Mouse (Mus musculus) adrenal gland, adult 2 months (tissue): ENCODE results near the gene Anks1. TPM values are rescaled to one million over a fixed set of nuclear protein-coding genes. Genes with fewer than 3 reads are reported as not detected.

Experiments
- DNase-seq: peaks from one replicate; pipeline ENCODE4 v3.0.0; 2021
- long read RNA-seq: library from polyadenylated mRNA; stranded (forward); transcript quantifications from one replicate; pipeline ENCODE4 v2.0.0, GENCODE M21; 2021
- polyA plus RNA-seq: library from polyadenylated mRNA; depleted of rRNA; stranded (reverse); fragments of >200 nt; gene quantifications from 2 replicates; pipeline ENCODE4 v1.2.3, GENCODE M21; 2012; rRNA removed
- total RNA-seq, 2 experiments: library from RNA; stranded (reverse); gene quantifications; 2 replicates each; pipeline ENCODE4 v1.2.3; 2021

The Anks1 gene
- total RNA-seq (10 to 100 TPM; 23.5 to 24.9 TPM), polyA plus RNA-seq (41.3 and 44.8 TPM in 2 replicates)
- long read RNA-seq, full-length matches to known transcripts, result 8 of 18 reads
- long read RNA-seq, partial matches to known transcripts, result 2 of 18 reads
- long read RNA-seq, other reads (novel, unspliced or antisense), result 8 of 18 reads

GRCm38 (mm10) chr17:27908888-27909621 lies at the start of gene Anks1:
Anks1 (plus strand) TSS chr17:27909306.
- peak; percentile 92 for DNase-seq

- DNase-seq, result no peak
These were observed 43.6 kb upstream of the Anks1 start for GRCm38 (mm10) chr17:27865461-27865860.

- DNase-seq, result no peak
These were observed 42.4 kb upstream of the Anks1 start for GRCm38 (mm10) chr17:27866737-27867136.

- no peak for DNase-seq
These were observed 37.3 kb upstream of the Anks1 start for GRCm38 (mm10) chr17:27871851-27872250.

GRCm38 (mm10) chr17:27873583-27873982 lies 35.5 kb upstream of the Anks1 start:
- DNase-seq, result no peak

- no peak for DNase-seq
These were observed 34.6 kb upstream of the Anks1 start for GRCm38 (mm10) chr17:27874510-27874909.

- peak; percentile 57 for DNase-seq
These were observed 27.6 kb upstream of the Anks1 start for GRCm38 (mm10) chr17:27881518-27881917.

- DNase-seq, result peak; percentile 41
These were observed 26.0 kb upstream of the Anks1 start for GRCm38 (mm10) chr17:27883129-27883528.

GRCm38 (mm10) chr17:27883994-27884393 lies 25.1 kb upstream of the Anks1 start:
- peak; percentile 35 for DNase-seq

GRCm38 (mm10) chr17:27886499-27887210 lies 22.5 kb upstream of the Anks1 start:
- peak; percentile 53 for DNase-seq

- peak; percentile 97 for DNase-seq
These were observed 1.4 kb upstream of the Anks1 start for GRCm38 (mm10) chr17:27907512-27908205.

- no peak for DNase-seq
These were observed 759 bp upstream of the Anks1 start for GRCm38 (mm10) chr17:27908206-27908887.

GRCm38 (mm10) chr17:27909622-27910500 lies 755 bp downstream of the Anks1 start, which contains the start of gene Taf11:
Taf11 (minus strand) TSS chr17:27909844.
- DNase-seq, result peak; percentile 10

GRCm38 (mm10) chr17:27911371-27911770 lies 2.3 kb downstream of the Anks1 start:
- DNase-seq, result no peak

- DNase-seq, result no peak
These were observed 5.6 kb downstream of the Anks1 start for GRCm38 (mm10) chr17:27914742-27915141.

- DNase-seq, result no peak
These were observed 7.3 kb downstream of the Anks1 start for GRCm38 (mm10) chr17:27916366-27916765.

- DNase-seq, result no peak
These were observed 11.6 kb downstream of the Anks1 start for GRCm38 (mm10) chr17:27920676-27921075.

- DNase-seq, result no peak
These were observed 13.1 kb downstream of the Anks1 start for GRCm38 (mm10) chr17:27922174-27922712.

GRCm38 (mm10) chr17:27925054-27925453 lies 15.9 kb downstream of the Anks1 start:
- no peak for DNase-seq

- DNase-seq, result no peak
These were observed 16.4 kb downstream of the Anks1 start for GRCm38 (mm10) chr17:27925504-27925903.
